Mouse (Mus musculus): ENCODE data around the gene Gbp2. TPM values are rescaled to one million over a fixed set of nuclear protein-coding genes. Genes with fewer than 3 reads are reported as not detected.

The Gbp2 gene
- polyA plus RNA-seq, 1 experiment, result 97.5 TPM

DNA sequence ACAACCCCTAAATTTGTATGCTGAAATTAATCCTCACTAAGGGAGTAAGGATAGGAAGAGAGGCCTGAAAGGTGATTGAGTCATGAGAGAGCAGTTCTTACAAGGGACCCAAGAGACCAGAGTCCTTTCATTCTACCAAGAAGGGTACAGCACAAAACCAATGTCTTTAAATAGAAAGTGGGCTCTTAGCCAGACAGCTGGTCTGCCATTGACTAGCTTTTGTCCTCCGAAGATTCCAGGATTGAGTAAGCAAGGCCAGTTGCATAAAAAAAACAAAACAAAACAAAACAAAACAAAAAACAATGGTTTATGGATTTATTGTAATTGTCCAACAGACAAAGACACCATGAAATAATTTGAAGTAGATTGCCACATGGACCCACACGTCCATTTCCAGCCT, 31.5 kb upstream of the Gbp2 start:
- no peaks in the 10 kb centered on the region for H3K27me3 ChIP-seq (ENCODE audit: control insufficient read depth, insufficient read depth, low read length, poor library complexity, severe bottlenecking)
- TF ChIP-seq CTCF (IDR thresholded peaks at IDR 0.05; ENCODE audit: low read depth, low read length) (no peak), EP300 (IDR thresholded peaks at IDR 0.05; ENCODE audit: insufficient read depth, low read depth, low read length) (no peak), POLR2A (IDR thresholded peaks at IDR 0.05; ENCODE audit: insufficient read depth, low read length) (no peak)
- no peak overlapping the region for H3K4me3 ChIP-seq (ENCODE audit: low read depth, low read length)
- no peaks in the 10 kb centered on the region for H3K9me3 ChIP-seq (replicated peaks; ENCODE audit: control insufficient read depth, insufficient read depth, low read length, poor library complexity, severe bottlenecking)
- no peak overlapping the region for H3K9ac ChIP-seq (ENCODE audit: low read depth, poor library complexity, severe bottlenecking)
- no peaks in the 10 kb centered on the region for H3K36me3 ChIP-seq (ENCODE audit: control insufficient read depth, insufficient read depth, low read length, poor library complexity, severe bottlenecking)
- H3K27ac ChIP-seq (ENCODE audit: insufficient read depth, low read length), result no peak overlapping the region
- no peaks in the 10 kb centered on the region for H3K4me1 ChIP-seq (ENCODE audit: control insufficient read depth, insufficient read depth, low read length)

DNA sequence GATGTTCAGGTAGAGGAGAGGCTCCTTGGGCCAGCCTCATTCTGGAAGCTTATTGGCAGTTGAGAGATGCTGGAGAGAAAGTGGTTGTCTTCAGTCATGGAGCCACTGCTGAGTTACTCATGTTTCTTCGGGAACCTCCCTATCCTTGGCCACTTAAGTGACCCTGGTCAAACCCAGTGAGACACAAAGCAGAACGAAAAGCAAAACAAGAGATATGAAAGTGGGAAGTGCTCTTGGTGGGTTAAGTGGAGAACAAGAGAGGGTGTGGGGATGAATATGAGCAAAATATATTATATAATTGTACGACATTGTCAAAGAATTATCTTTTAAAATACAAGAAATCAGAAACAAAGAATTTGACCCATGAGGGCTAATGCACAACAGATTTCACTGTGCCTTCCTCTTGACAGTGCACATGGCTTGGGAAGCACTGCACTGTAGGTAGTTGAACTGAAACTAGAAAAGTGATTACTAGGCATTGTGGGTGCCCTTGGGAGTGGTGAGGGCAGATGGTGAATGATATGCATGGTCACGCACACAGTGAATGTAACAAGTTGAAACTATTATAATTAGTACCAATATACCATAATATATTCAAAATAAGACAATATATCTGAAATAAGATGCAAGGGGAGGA, 29.9 kb upstream of the Gbp2 start:
- no peaks in the 10 kb centered on the region for H3K4me1 ChIP-seq (ENCODE audit: control insufficient read depth, insufficient read depth, low read length)
- no peaks in the 10 kb centered on the region for H3K36me3 ChIP-seq (ENCODE audit: control insufficient read depth, insufficient read depth, low read length, poor library complexity, severe bottlenecking)
- H3K9ac ChIP-seq (ENCODE audit: low read depth, poor library complexity, severe bottlenecking), result no peak overlapping the region
- H3K27me3 ChIP-seq (ENCODE audit: control insufficient read depth, insufficient read depth, low read length, poor library complexity, severe bottlenecking), result no peaks in the 10 kb centered on the region
- H3K9me3 ChIP-seq (replicated peaks; ENCODE audit: control insufficient read depth, insufficient read depth, low read length, poor library complexity, severe bottlenecking), result no peaks in the 10 kb centered on the region
- H3K4me3 ChIP-seq (ENCODE audit: low read depth, low read length), result no peak overlapping the region
- no peak for TF ChIP-seq EP300 (IDR thresholded peaks at IDR 0.05; ENCODE audit: insufficient read depth, low read depth, low read length)
- no peak for TF ChIP-seq CTCF (IDR thresholded peaks at IDR 0.05; ENCODE audit: low read depth, low read length)
- TF ChIP-seq POLR2A (IDR thresholded peaks at IDR 0.05; ENCODE audit: insufficient read depth, low read length), result no peak
- no peak overlapping the region for H3K27ac ChIP-seq (ENCODE audit: insufficient read depth, low read length)

DNA sequence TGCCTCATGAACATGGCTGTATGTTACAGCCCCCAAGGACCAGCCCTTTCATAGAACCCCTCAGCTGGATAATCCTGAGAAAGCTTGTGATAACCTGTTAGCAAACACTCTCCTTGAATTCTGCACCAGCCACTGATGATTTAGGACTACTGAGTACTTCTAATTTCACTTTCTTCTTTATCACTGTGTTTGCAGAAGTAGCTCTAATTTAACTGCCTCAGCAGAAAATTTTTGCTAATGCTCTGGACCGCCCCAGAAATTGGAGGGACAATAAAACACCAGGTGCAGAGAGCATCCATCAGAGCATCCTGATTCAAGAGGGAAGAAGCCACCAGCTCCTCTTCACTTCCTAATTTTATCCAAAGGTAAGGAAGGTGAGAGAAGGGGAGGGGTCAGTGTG, 25.9 kb upstream of the Gbp2 start, which contains the start of gene Gbp2b:
TSS of gene Gbp2b (plus strand) at position 301 of the 400 bp plus-strand sequence.
- no peak within 1 kb of the TSS for H3K9ac ChIP-seq (ENCODE audit: low read depth, poor library complexity, severe bottlenecking)
- no peaks in the 10 kb centered on the region for H3K4me1 ChIP-seq (ENCODE audit: control insufficient read depth, insufficient read depth, low read length)
- H3K9me3 ChIP-seq (replicated peaks; ENCODE audit: control insufficient read depth, insufficient read depth, low read length, poor library complexity, severe bottlenecking), result no peaks in the 10 kb centered on the region
- TF ChIP-seq CTCF (IDR thresholded peaks at IDR 0.05; ENCODE audit: low read depth, low read length) (no peak), POLR2A (IDR thresholded peaks at IDR 0.05; ENCODE audit: insufficient read depth, low read length) (no peak), EP300 (IDR thresholded peaks at IDR 0.05; ENCODE audit: insufficient read depth, low read depth, low read length) (no peak)
- H3K4me3 ChIP-seq (ENCODE audit: low read depth, low read length), result no peak within 1 kb of the TSS
- H3K27ac ChIP-seq (ENCODE audit: insufficient read depth, low read length), result no peak within 1 kb of the TSS
- H3K27me3 ChIP-seq (ENCODE audit: control insufficient read depth, insufficient read depth, low read length, poor library complexity, severe bottlenecking), result no peaks in the 10 kb centered on the region; the same call in 1 of the 2 replicates
- H3K36me3 ChIP-seq (ENCODE audit: control insufficient read depth, insufficient read depth, low read length, poor library complexity, severe bottlenecking), result no peaks in the 10 kb centered on the region

DNA sequence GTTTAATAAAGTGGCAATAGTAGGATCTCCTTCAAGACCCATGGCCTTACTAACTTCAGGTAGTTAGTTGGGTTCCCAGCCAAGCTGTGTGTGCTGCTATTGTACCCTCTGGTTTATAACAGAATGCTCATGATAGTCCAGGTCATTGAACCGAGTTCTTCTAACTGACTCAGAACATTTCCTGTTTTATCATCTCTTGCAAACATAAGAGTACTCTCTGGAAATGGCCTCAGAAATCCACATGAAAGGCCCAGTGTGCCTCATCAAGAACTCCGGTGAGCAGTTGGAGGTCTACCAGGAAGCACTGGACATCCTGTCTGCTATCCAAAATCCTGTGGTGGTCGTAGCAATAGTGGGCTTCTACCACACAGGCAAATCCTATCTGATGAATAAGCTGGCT, 22.5 kb upstream of the Gbp2 start:
- TF ChIP-seq EP300 (IDR thresholded peaks at IDR 0.05; ENCODE audit: insufficient read depth, low read depth, low read length) (no peak), POLR2A (IDR thresholded peaks at IDR 0.05; ENCODE audit: insufficient read depth, low read length) (no peak), CTCF (IDR thresholded peaks at IDR 0.05; ENCODE audit: low read depth, low read length) (no peak)
- H3K9ac ChIP-seq (ENCODE audit: low read depth, poor library complexity, severe bottlenecking), result no peak overlapping the region
- H3K27ac ChIP-seq (ENCODE audit: insufficient read depth, low read length), result no peak overlapping the region
- H3K4me3 ChIP-seq (ENCODE audit: low read depth, low read length), result no peak overlapping the region
- no peaks in the 10 kb centered on the region for H3K9me3 ChIP-seq (replicated peaks; ENCODE audit: control insufficient read depth, insufficient read depth, low read length, poor library complexity, severe bottlenecking)
- no peaks in the 10 kb centered on the region; the same call in 1 of the 2 replicates for H3K27me3 ChIP-seq (ENCODE audit: control insufficient read depth, insufficient read depth, low read length, poor library complexity, severe bottlenecking)
- H3K36me3 ChIP-seq (ENCODE audit: control insufficient read depth, insufficient read depth, low read length, poor library complexity, severe bottlenecking), result no peaks in the 10 kb centered on the region
- no peaks in the 10 kb centered on the region for H3K4me1 ChIP-seq (ENCODE audit: control insufficient read depth, insufficient read depth, low read length)

DNA sequence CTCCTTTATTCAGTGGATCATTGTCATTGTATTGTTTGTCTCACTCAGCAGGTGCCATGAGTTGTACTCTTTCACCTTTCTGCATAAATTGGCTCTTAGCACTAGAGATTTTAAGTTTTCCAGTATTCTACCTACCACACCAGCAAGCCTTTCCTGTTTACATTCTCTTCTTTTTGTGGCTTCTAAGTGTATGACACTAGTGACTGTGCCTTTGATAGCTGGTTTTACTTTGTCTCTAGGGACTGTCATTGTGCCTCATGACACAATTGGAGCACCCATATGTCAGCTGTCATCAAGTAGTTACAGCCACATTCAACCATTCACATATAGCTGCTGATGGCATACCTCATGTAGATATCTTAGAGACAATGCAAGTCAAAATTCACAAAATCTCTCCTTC, 18.7 kb upstream of the Gbp2 start:
- Histone ChIP-seq H3K9ac (ENCODE audit: low read depth, poor library complexity, severe bottlenecking) (no peak overlapping the region), H3K4me3 (ENCODE audit: low read depth, low read length) (no peak overlapping the region), H3K36me3 (ENCODE audit: control insufficient read depth, insufficient read depth, low read length, poor library complexity, severe bottlenecking) (no peaks in the 10 kb centered on the region), H3K27me3 (ENCODE audit: control insufficient read depth, insufficient read depth, low read length, poor library complexity, severe bottlenecking) (no peaks in the 10 kb centered on the region; the same call in 1 of the 2 replicates), H3K4me1 (ENCODE audit: control insufficient read depth, insufficient read depth, low read length) (no peaks in the 10 kb centered on the region), H3K27ac (ENCODE audit: insufficient read depth, low read length) (no peak overlapping the region), H3K9me3 (replicated peaks; ENCODE audit: control insufficient read depth, insufficient read depth, low read length, poor library complexity, severe bottlenecking) (no peaks in the 10 kb centered on the region)
- TF ChIP-seq CTCF (IDR thresholded peaks at IDR 0.05; ENCODE audit: low read depth, low read length), result no peak
- no peak for TF ChIP-seq EP300 (IDR thresholded peaks at IDR 0.05; ENCODE audit: insufficient read depth, low read depth, low read length)
- no peak for TF ChIP-seq POLR2A (IDR thresholded peaks at IDR 0.05; ENCODE audit: insufficient read depth, low read length)

DNA sequence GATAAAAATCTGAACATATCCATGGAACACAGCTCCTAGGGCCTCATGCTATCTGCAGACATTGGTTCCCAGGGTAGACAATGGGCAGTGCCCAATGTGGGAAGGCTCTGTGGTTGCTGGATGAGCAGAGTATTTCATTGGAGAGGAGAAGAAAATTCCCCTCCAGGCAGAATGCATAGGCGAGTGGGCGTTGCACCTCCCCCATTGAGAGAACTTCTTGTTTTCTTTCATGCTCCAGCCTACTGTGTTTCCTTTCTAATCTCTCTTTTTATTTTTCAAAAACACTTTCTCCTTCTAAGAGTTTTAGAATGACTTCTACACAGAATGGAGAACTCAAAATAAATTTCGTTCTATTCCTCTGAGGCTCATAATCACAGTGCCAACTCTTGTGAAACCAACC, 1.7 kb upstream of the Gbp2 start:
- TF ChIP-seq CTCF (IDR thresholded peaks at IDR 0.05; ENCODE audit: low read depth, low read length) (no peak), POLR2A (IDR thresholded peaks at IDR 0.05; ENCODE audit: insufficient read depth, low read length) (no peak), EP300 (IDR thresholded peaks at IDR 0.05; ENCODE audit: insufficient read depth, low read depth, low read length) (no peak)
- no peaks in the 10 kb centered on the region for H3K9me3 ChIP-seq (replicated peaks; ENCODE audit: control insufficient read depth, insufficient read depth, low read length, poor library complexity, severe bottlenecking)
- no peaks in the 10 kb centered on the region for H3K36me3 ChIP-seq (ENCODE audit: control insufficient read depth, insufficient read depth, low read length, poor library complexity, severe bottlenecking)
- no peak overlapping the region for H3K4me3 ChIP-seq (ENCODE audit: low read depth, low read length)
- no peak overlapping the region for H3K27ac ChIP-seq (ENCODE audit: insufficient read depth, low read length)
- no peak overlapping the region for H3K9ac ChIP-seq (ENCODE audit: low read depth, poor library complexity, severe bottlenecking)
- no peaks in the 10 kb centered on the region for H3K4me1 ChIP-seq (ENCODE audit: control insufficient read depth, insufficient read depth, low read length)
- H3K27me3 ChIP-seq (ENCODE audit: control insufficient read depth, insufficient read depth, low read length, poor library complexity, severe bottlenecking), result no peaks in the 10 kb centered on the region

Data from ES-Bruce4 (cell line).